Mouse (Mus musculus): ENCODE data around the gene Vash2.

GRCm38 (mm10) chr1:190971708-190972610 is 7.1 kb downstream of the Vash2 start:
- no peak for TF ChIP-seq POLR2A (IDR thresholded peaks at IDR 0.05; ENCODE audit: extremely low read depth, insufficient read depth, low read length)
- no peak for TF ChIP-seq CTCF (IDR thresholded peaks at IDR 0.05; ENCODE audit: low read depth, low read length)
